Mouse (Mus musculus) liver, embryonic 14.5 days (tissue): ENCODE results near the gene Ppia. TPM values are rescaled to one million over a fixed set of nuclear protein-coding genes. Genes with fewer than 3 reads are reported as not detected.

Source experiments
- ATAC-seq: fragments of 200-750 bp; cut with Nextera tagmentation; 2 replicates; pipeline ENCODE4 v1.8.0; 2017; ENCODE audit warnings: moderate number of reproducible peaks, mild to moderate bottlenecking, moderate library complexity; ENCODE audit not compliant: insufficient read depth
- DNase-seq, 3 experiments: peaks; one replicate each; pipeline ENCODE4 v3.0.0-alpha.2; 2012 to 2013; ENCODE audit warnings: low read depth in 3 of 3, low spot score in 3 of 3
- H3K27ac ChIP-seq: fragments of 300-500 bp; sonication (generic); 2 replicates; pipeline ENCODE4 v1.5.1; 2014; ENCODE audit warnings: moderate library complexity, mild to moderate bottlenecking, control low read depth, inconsistent platforms
- H3K27me3 ChIP-seq: fragments of 300-500 bp; sonication (generic); 2 replicates; pipeline ENCODE4 v1.6.1; 2014; ENCODE audit warnings: mild to moderate bottlenecking, low read length, moderate library complexity; ENCODE audit not compliant: control insufficient read depth, insufficient read depth
- H3K36me3 ChIP-seq: fragments of 300-500 bp; sonication (generic); replicated peaks from 2 replicates; pipeline ENCODE4 v1.6.1; 2014; ENCODE audit warnings: low read depth; ENCODE audit not compliant: control insufficient read depth, insufficient read depth
- H3K4me1 ChIP-seq, 2 experiments: fragments of 200-500 bp in 1 of 2; fragments of 300-500 bp in 1 of 2; sonication (generic) in 1 of 2; replicated peaks; 2 replicates each; pipeline ENCODE4 v1.6.1; 2012 to 2014; ENCODE audit warnings: antibody characterized with exemption in 1 of 2, inconsistent platforms in 1 of 2, low read length in 1 of 2; ENCODE audit not compliant: control insufficient read depth in 2 of 2, insufficient read depth in 2 of 2
- H3K4me2 ChIP-seq: fragments of 300-500 bp; sonication (generic); 2 replicates; pipeline ENCODE4 v1.6.1; 2014; ENCODE audit warnings: low read depth, mild to moderate bottlenecking, control low read depth, moderate library complexity
- H3K4me3 ChIP-seq, 2 experiments: fragments of 200-500 bp in 1 of 2; fragments of 300-500 bp in 1 of 2; sonication (generic) in 1 of 2; 2 replicates each; pipeline ENCODE4 v1.5.1; 2012 to 2014; ENCODE audit warnings: low read depth in 2 of 2, low read length in 2 of 2, mild to moderate bottlenecking in 2 of 2, control low read depth in 1 of 2, inconsistent platforms in 1 of 2, moderate library complexity in 1 of 2; ENCODE audit not compliant: insufficient read depth in 1 of 2
- H3K9ac ChIP-seq: fragments of 300-500 bp; sonication (generic); replicated peaks from 2 replicates; pipeline ENCODE4 v1.6.1; 2014; ENCODE audit warnings: mild to moderate bottlenecking, control low read depth, moderate library complexity
- H3K9me3 ChIP-seq: fragments of 300-500 bp; sonication (generic); 2 replicates; pipeline ENCODE4 v1.6.1; 2016; ENCODE audit warnings: low read length, mixed read lengths; ENCODE audit not compliant: control insufficient read depth
- CTCF ChIP-seq: IDR thresholded peaks from 2 replicates; pipeline ENCODE4 v1.5.1; 2016; ENCODE audit warnings: antibody characterized with exemption, low read depth, control low read depth
- EP300 ChIP-seq: IDR thresholded peaks from 2 replicates; pipeline ENCODE4 v1.6.1; 2016; ENCODE audit warnings: antibody characterized with exemption, low read depth
- WGBS: fragments of 180-500 bp; shearing (Covaris S2); extraction: QIAGEN DNeasy Blood & Tissue Kit; methylation state at CpG from one replicate; pipeline ENCODE4 v1.1.7; 2014; ENCODE audit not compliant: insufficient replicate concordance; 5-methylcytosine and 5-hydroxymethylcytosine counted together
- polyA plus RNA-seq, 2 experiments: library from polyadenylated mRNA; depleted of rRNA in 1 of 2; stranded (reverse) in 1 of 2; unstranded in 1 of 2; fragments of >200 nt; fragmentation: Nextera tagmentation in 1 of 2; extraction: Ambion mirVana in 1 of 2; gene quantifications; 2 replicates each; pipeline versions ENCODE4 v1.2.1 to v1.2.3; 2012 to 2014

The Ppia gene
- polyA plus RNA-seq, 2 experiments: 1,780 to 3,291 TPM

GRCm38 (mm10) chr11:6371376-6372155, 43.7 kb upstream of the Ppia start:
- Histone ChIP-seq H3K9me3 (no peaks in the 10 kb centered on the region), H3K36me3 (no peaks in the 10 kb centered on the region), H3K4me2 (no peak overlapping the region), H3K9ac (no peak overlapping the region), H3K27me3 (no peaks in the 10 kb centered on the region), H3K27ac (no peak overlapping the region), H3K4me1 (no peaks in the 10 kb centered on the region), H3K4me3 (no peak overlapping the region)
- 73% methylated on average over 11 of the region's 11 CpGs for WGBS
- DNase-seq: no peak
- no peak for ATAC-seq
- TF ChIP-seq CTCF (no peak), EP300 (no peak)

- Histone ChIP-seq H3K4me2 (no peak overlapping the region), H3K9ac (no peak overlapping the region), H3K27me3 (no peaks in the 10 kb centered on the region), H3K4me3 (no peak overlapping the region), H3K4me1 (no peaks in the 10 kb centered on the region), H3K36me3 (no peaks in the 10 kb centered on the region), H3K27ac (no peak overlapping the region), H3K9me3 (no peaks in the 10 kb centered on the region)
- no peak for DNase-seq
- WGBS: 77% methylated on average over 9 of the region's 9 CpGs
- no peak for ATAC-seq
- TF ChIP-seq CTCF (no peak), EP300 (no peak)
Measured at GRCm38 (mm10) chr11:6372784-6373183, 42.5 kb upstream of the Ppia start.

- TF ChIP-seq EP300 (no peak), CTCF (no peak)
- no peak overlapping the region for H3K9ac ChIP-seq
- no peaks in the 10 kb centered on the region for H3K4me1 ChIP-seq
- no peak overlapping the region for H3K4me3 ChIP-seq
- H3K4me2 ChIP-seq: no peak overlapping the region
- DNase-seq (no peak), ATAC-seq (no peak)
- no peaks in the 10 kb centered on the region for H3K27me3 ChIP-seq
- no peak overlapping the region for H3K27ac ChIP-seq
- H3K9me3 ChIP-seq: no peaks in the 10 kb centered on the region
- no peaks in the 10 kb centered on the region for H3K36me3 ChIP-seq
- 68% methylated on average over 6 of the region's 6 CpGs for WGBS
Measured at GRCm38 (mm10) chr11:6380916-6381315, 34.3 kb upstream of the Ppia start.

- DNase-seq: no peak
- Histone ChIP-seq H3K27me3 (no peaks in the 10 kb centered on the region), H3K4me1 (peaks cover 3 to 23% of the 10 kb centered on the region in 2 experiments; a peak in 3 of 4 replicates), H3K4me3 (peak overlapping the region; percentile 68 to 82; a peak in 3 of 4 replicates), H3K9ac (peak overlapping the region; percentile 73), H3K36me3 (no peaks in the 10 kb centered on the region), H3K4me2 (peak overlapping the region; percentile 65), H3K9me3 (no peaks in the 10 kb centered on the region), H3K27ac (peak overlapping the region; percentile 16)
- 75% methylated on average over 6 of the region's 6 CpGs for WGBS
- TF ChIP-seq CTCF (no peak), EP300 (no peak)
- ATAC-seq: no peak
Measured at GRCm38 (mm10) chr11:6388126-6388725, 27.0 kb upstream of the Ppia start.

- Histone ChIP-seq H3K4me1 (peaks cover 3 to 23% of the 10 kb centered on the region in 2 experiments; a peak in 3 of 4 replicates), H3K4me2 (peak within 1 kb of the TSS; percentile 65), H3K9me3 (no peaks in the 10 kb centered on the region), H3K27ac (peak within 1 kb of the TSS; percentile 16), H3K9ac (peak within 1 kb of the TSS; percentile 73), H3K4me3 (peak within 1 kb of the TSS; percentile 68 to 82), H3K27me3 (no peaks in the 10 kb centered on the region), H3K36me3 (no peaks in the 10 kb centered on the region)
- TF ChIP-seq CTCF (no peak), EP300 (no peak)
- ATAC-seq (peak; percentile 99), DNase-seq (peak; percentile 79 to 83 (median 81))
- WGBS: 4% methylated on average over 47 of the region's 60 CpGs
Measured at GRCm38 (mm10) chr11:6388726-6389413, 26.4 kb upstream of the Ppia start, which contains the start of gene Zmiz2. Gene Zmiz2 (plus strand): TSS chr11:6389074.
